Mouse (Mus musculus): ENCODE data around the gene Eno1.
A peak's percentile ranks its signal among the peaks of the same experiment; 100 is the strongest.

The Eno1 gene

GRCm38 (mm10) chr4:150226818-150227688, 9.5 kb upstream of the Eno1 start:
- DNase-seq = no peak

GRCm38 (mm10) chr4:150228581-150229348, 7.8 kb upstream of the Eno1 start:
- DNase-seq = no peak

GRCm38 (mm10) chr4:150229747-150230390, 6.7 kb upstream of the Eno1 start:
- no peak for DNase-seq

- no peak for DNase-seq
Measured at GRCm38 (mm10) chr4:150230460-150231407, 5.8 kb upstream of the Eno1 start.

- no peak for DNase-seq
Measured at GRCm38 (mm10) chr4:150231871-150232270, 4.7 kb upstream of the Eno1 start.

GRCm38 (mm10) chr4:150234599-150235327, 1.8 kb upstream of the Eno1 start:
- DNase-seq = no peak

- DNase-seq = no peak
Measured at GRCm38 (mm10) chr4:150235585-150235984, 936 bp upstream of the Eno1 start.

GRCm38 (mm10) chr4:150236031-150236430, 490 bp upstream of the Eno1 start:
- no peak for DNase-seq

GRCm38 (mm10) chr4:150237636-150238361, 1.3 kb downstream of the Eno1 start:
- peak; percentile 34 to 36 for DNase-seq

- no peak for DNase-seq
Measured at GRCm38 (mm10) chr4:150238433-150239086, 2.0 kb downstream of the Eno1 start.

- no peak for DNase-seq
Measured at GRCm38 (mm10) chr4:150239087-150239480, 2.6 kb downstream of the Eno1 start.

- peak; percentile 33 to 38 for DNase-seq
Measured at GRCm38 (mm10) chr4:150239503-150239902, 3.0 kb downstream of the Eno1 start.

- DNase-seq = peak; percentile 70 to 75
Measured at GRCm38 (mm10) chr4:150239951-150240368, 3.4 kb downstream of the Eno1 start.

GRCm38 (mm10) chr4:150240381-150240886, 3.9 kb downstream of the Eno1 start:
- DNase-seq = no peak

GRCm38 (mm10) chr4:150241708-150242107, 5.2 kb downstream of the Eno1 start:
- no peak for DNase-seq

GRCm38 (mm10) chr4:150242745-150243144, 6.2 kb downstream of the Eno1 start:
- no peak for DNase-seq

- DNase-seq = no peak
Measured at GRCm38 (mm10) chr4:150245876-150246275, 9.4 kb downstream of the Eno1 start.

- DNase-seq = peak; percentile 58 to 61
Measured at GRCm38 (mm10) chr4:150248009-150248408, 11.5 kb downstream of the Eno1 start.

- DNase-seq = no peak
Measured at GRCm38 (mm10) chr4:150248917-150249316, 12.4 kb downstream of the Eno1 start.

- DNase-seq = no peak
Measured at GRCm38 (mm10) chr4:150249731-150250270, 13.3 kb downstream of the Eno1 start.

Data from thymus, postnatal 36 days (tissue).